Mouse (Mus musculus) midbrain, embryonic 12.5 days (tissue): ENCODE data around the gene Add3. TPM values are rescaled to one million over a fixed set of nuclear protein-coding genes. Genes with fewer than 3 reads are reported as not detected.

ENCODE experiments used
- ATAC-seq: fragments of 200-750 bp; cut with Nextera tagmentation; 2 replicates; pipeline ENCODE4 v1.8.0; 2017; ENCODE audit warnings: low read depth, moderate TSS enrichment, moderate library complexity; ENCODE audit not compliant: low FRiP score
- H3K27ac ChIP-seq: fragments of 300-500 bp; sonication (generic); replicated peaks from 2 replicates; pipeline ENCODE4 v1.5.1; 2016; ENCODE audit warnings: mild to moderate bottlenecking
- H3K27me3 ChIP-seq: fragments of 300-500 bp; sonication (generic); 2 replicates; pipeline ENCODE4 v1.6.1; 2016; ENCODE audit warnings: mild to moderate bottlenecking
- H3K36me3 ChIP-seq: fragments of 300-500 bp; sonication (generic); 2 replicates; pipeline ENCODE4 v1.6.1; 2016
- H3K4me1 ChIP-seq: fragments of 300-500 bp; sonication (generic); 2 replicates; pipeline ENCODE4 v1.6.1; 2016
- H3K4me2 ChIP-seq: fragments of 300-500 bp; sonication (generic); replicated peaks from 2 replicates; pipeline ENCODE4 v1.6.1; 2016; ENCODE audit warnings: mild to moderate bottlenecking, moderate library complexity
- H3K4me3 ChIP-seq: fragments of 300-500 bp; sonication (generic); 2 replicates; pipeline ENCODE4 v1.5.1; 2016; ENCODE audit warnings: mild to moderate bottlenecking
- H3K9ac ChIP-seq: fragments of 300-500 bp; sonication (generic); replicated peaks from 2 replicates; pipeline ENCODE4 v1.6.1; 2016; ENCODE audit warnings: mild to moderate bottlenecking, moderate library complexity
- H3K9me3 ChIP-seq: fragments of 300-500 bp; sonication (generic); 2 replicates; pipeline ENCODE4 v1.6.1; 2016; ENCODE audit warnings: mild to moderate bottlenecking
- WGBS: fragments of 180-500 bp; shearing (Covaris S2); methylation state at CpG from one replicate; pipeline ENCODE4 v1.1.7; 2016; 5-methylcytosine and 5-hydroxymethylcytosine counted together
- polyA plus RNA-seq: library from polyadenylated mRNA; unstranded; fragments of >200 nt; fragmentation: Nextera tagmentation; extraction: Ambion mirVana; gene quantifications from 2 replicates; pipeline ENCODE4 v1.2.1, GENCODE M21; 2016

Gene Add3
- polyA plus RNA-seq, 1 experiment from 2014 or later, result 47.5 TPM

GRCm38 (mm10) chr19:53188724-53189220 is 48.5 kb downstream of the Add3 start:
- ATAC-seq, result no peak
- Histone ChIP-seq H3K36me3 (no peaks in the 10 kb centered on the region), H3K4me2 (no peak overlapping the region), H3K27me3 (no peaks in the 10 kb centered on the region), H3K27ac (no peak overlapping the region), H3K9me3 (no peaks in the 10 kb centered on the region), H3K4me1 (no peaks in the 10 kb centered on the region), H3K4me3 (no peak overlapping the region), H3K9ac (no peak overlapping the region)
- 86% methylated on average over 5 of the region's 5 CpGs for WGBS

- WGBS, result 93% methylated on average over 3 of the region's 3 CpGs
Observed at GRCm38 (mm10) chr19:53189736-53190135, 49.5 kb downstream of the Add3 start.

GRCm38 (mm10) chr19:53190232-53190631 is 50.0 kb downstream of the Add3 start:
- Histone ChIP-seq H3K27me3 (no peaks in the 10 kb centered on the region), H3K9ac (no peak overlapping the region), H3K27ac (no peak overlapping the region), H3K4me2 (no peak overlapping the region), H3K36me3 (no peaks in the 10 kb centered on the region), H3K9me3 (no peaks in the 10 kb centered on the region), H3K4me1 (peaks cover 13% of the 10 kb centered on the region), H3K4me3 (no peak overlapping the region)
- 73% methylated on average over 3 of the region's 3 CpGs for WGBS
- no peak for ATAC-seq

More at GRCm38 (mm10) chr19:53189736-53190135, 49.5 kb downstream of the Add3 start:
- no peak overlapping the region for H3K4me2 ChIP-seq
- H3K9ac ChIP-seq, result no peak overlapping the region
- H3K4me1 ChIP-seq, result peaks cover 9% of the 10 kb centered on the region
- no peaks in the 10 kb centered on the region for H3K9me3 ChIP-seq
- no peak for ATAC-seq
- no peak overlapping the region for H3K27ac ChIP-seq
- no peak overlapping the region for H3K4me3 ChIP-seq
- H3K27me3 ChIP-seq, result no peaks in the 10 kb centered on the region
- H3K36me3 ChIP-seq, result no peaks in the 10 kb centered on the region

- H3K4me1 ChIP-seq, result peaks cover 13% of the 10 kb centered on the region
- no peak overlapping the region for H3K9ac ChIP-seq
- H3K27ac ChIP-seq, result no peak overlapping the region
- H3K9me3 ChIP-seq, result no peaks in the 10 kb centered on the region
- ATAC-seq, result no peak
- H3K36me3 ChIP-seq, result no peaks in the 10 kb centered on the region
- no peak overlapping the region for H3K4me3 ChIP-seq
- no peaks in the 10 kb centered on the region for H3K27me3 ChIP-seq
- 79% methylated on average over 6 of the region's 6 CpGs for WGBS
- H3K4me2 ChIP-seq, result no peak overlapping the region
Observed at GRCm38 (mm10) chr19:53191867-53192487, 51.7 kb downstream of the Add3 start.

GRCm38 (mm10) chr19:53193190-53193589 is 52.9 kb downstream of the Add3 start:
- WGBS, result 93% methylated on average over 2 of the region's 2 CpGs
- no peak overlapping the region for H3K9ac ChIP-seq
- ATAC-seq, result no peak
- no peaks in the 10 kb centered on the region for H3K36me3 ChIP-seq
- no peak overlapping the region for H3K4me2 ChIP-seq
- no peak overlapping the region for H3K27ac ChIP-seq
- no peak overlapping the region for H3K4me3 ChIP-seq
- no peaks in the 10 kb centered on the region for H3K9me3 ChIP-seq
- H3K4me1 ChIP-seq, result peaks cover 13% of the 10 kb centered on the region
- no peaks in the 10 kb centered on the region for H3K27me3 ChIP-seq

- H3K4me1 ChIP-seq, result peaks cover 13% of the 10 kb centered on the region
- no peak overlapping the region for H3K27ac ChIP-seq
- H3K9ac ChIP-seq, result no peak overlapping the region
- no peak overlapping the region for H3K4me2 ChIP-seq
- H3K9me3 ChIP-seq, result no peaks in the 10 kb centered on the region
- 76% methylated on average over 11 of the region's 11 CpGs for WGBS
- no peaks in the 10 kb centered on the region for H3K27me3 ChIP-seq
- no peak overlapping the region for H3K4me3 ChIP-seq
- H3K36me3 ChIP-seq, result no peaks in the 10 kb centered on the region
- no peak for ATAC-seq
Observed at GRCm38 (mm10) chr19:53193964-53194582, 53.8 kb downstream of the Add3 start.

GRCm38 (mm10) chr19:53194751-53195520 is 54.7 kb downstream of the Add3 start:
- Histone ChIP-seq H3K9me3 (no peaks in the 10 kb centered on the region), H3K4me1 (peaks cover 13% of the 10 kb centered on the region), H3K27me3 (no peaks in the 10 kb centered on the region), H3K4me3 (no peak overlapping the region), H3K27ac (no peak overlapping the region), H3K36me3 (no peaks in the 10 kb centered on the region), H3K4me2 (no peak overlapping the region), H3K9ac (no peak overlapping the region)
- no peak for ATAC-seq
- WGBS, result 76% methylated on average over 9 of the region's 9 CpGs

- H3K27ac ChIP-seq, result no peak overlapping the region
- peaks cover 13% of the 10 kb centered on the region for H3K4me1 ChIP-seq
- no peaks in the 10 kb centered on the region for H3K9me3 ChIP-seq
- H3K27me3 ChIP-seq, result no peaks in the 10 kb centered on the region
- no peak overlapping the region for H3K4me2 ChIP-seq
- H3K36me3 ChIP-seq, result no peaks in the 10 kb centered on the region
- no peak overlapping the region for H3K9ac ChIP-seq
- no peak for ATAC-seq
- no peak overlapping the region for H3K4me3 ChIP-seq
- 90% methylated on average over 10 of the region's 10 CpGs for WGBS
Observed at GRCm38 (mm10) chr19:53196961-53197360, 56.7 kb downstream of the Add3 start.

- peaks cover 13% of the 10 kb centered on the region for H3K4me1 ChIP-seq
- WGBS, result 82% methylated on average over 7 of the region's 7 CpGs
- ATAC-seq, result no peak
Observed at GRCm38 (mm10) chr19:53197766-53198165, 57.5 kb downstream of the Add3 start.

GRCm38 (mm10) chr19:53198706-53199572 is 58.7 kb downstream of the Add3 start:
- H3K9me3 ChIP-seq, result no peaks in the 10 kb centered on the region
- no peak overlapping the region for H3K4me3 ChIP-seq
- H3K27ac ChIP-seq, result no peak overlapping the region
- H3K4me2 ChIP-seq, result no peak overlapping the region
- peaks cover 12% of the 10 kb centered on the region for H3K4me1 ChIP-seq
- no peaks in the 10 kb centered on the region for H3K27me3 ChIP-seq
- H3K9ac ChIP-seq, result no peak overlapping the region
- 88% methylated on average over 17 of the region's 17 CpGs for WGBS
- no peak for ATAC-seq
- no peaks in the 10 kb centered on the region for H3K36me3 ChIP-seq

More at GRCm38 (mm10) chr19:53197766-53198165, 57.5 kb downstream of the Add3 start:
- no peak overlapping the region for H3K4me3 ChIP-seq
- no peak overlapping the region for H3K4me2 ChIP-seq
- H3K27ac ChIP-seq, result no peak overlapping the region
- no peaks in the 10 kb centered on the region for H3K9me3 ChIP-seq
- no peaks in the 10 kb centered on the region for H3K27me3 ChIP-seq
- no peaks in the 10 kb centered on the region for H3K36me3 ChIP-seq
- no peak overlapping the region for H3K9ac ChIP-seq

GRCm38 (mm10) chr19:53199711-53200110 is 59.5 kb downstream of the Add3 start:
- 92% methylated on average over 9 of the region's 9 CpGs for WGBS
- Histone ChIP-seq H3K27ac (no peak overlapping the region), H3K4me3 (no peak overlapping the region), H3K27me3 (no peaks in the 10 kb centered on the region), H3K9me3 (no peaks in the 10 kb centered on the region), H3K4me1 (peaks cover 5% of the 10 kb centered on the region), H3K4me2 (no peak overlapping the region), H3K9ac (no peak overlapping the region), H3K36me3 (no peaks in the 10 kb centered on the region)
- ATAC-seq, result no peak
